Mouse (Mus musculus) cerebellum, postnatal 36 days (tissue): Measurements from ENCODE around the gene Gstt4.
"Not testable (repeated sequence)": the region's sequence is repeated elsewhere in the genome, so short reads cannot be mapped to it uniquely, and the experiment has no call there.

Source experiments
- DNase-seq, 2 experiments: peaks; one replicate each; pipeline ENCODE4 v3.0.0; 2021 to 2022; ENCODE audit warnings: mixed read lengths in 2 of 2

The Gstt4 gene

GRCm38 (mm10) chr10:75822443-75822842 is at the start of gene Gstt4:
Gene Gstt4, minus strand, starts transcription at chr10:75822543.
- no peak for DNase-seq

- no peak for DNase-seq
These were observed 39.2 kb upstream of the Gstt4 start for GRCm38 (mm10) chr10:75861587-75861986.

- peak in 1 of 2 experiments; percentile 26 for DNase-seq
These were observed 38.4 kb upstream of the Gstt4 start for GRCm38 (mm10) chr10:75860746-75861145.

DNA sequence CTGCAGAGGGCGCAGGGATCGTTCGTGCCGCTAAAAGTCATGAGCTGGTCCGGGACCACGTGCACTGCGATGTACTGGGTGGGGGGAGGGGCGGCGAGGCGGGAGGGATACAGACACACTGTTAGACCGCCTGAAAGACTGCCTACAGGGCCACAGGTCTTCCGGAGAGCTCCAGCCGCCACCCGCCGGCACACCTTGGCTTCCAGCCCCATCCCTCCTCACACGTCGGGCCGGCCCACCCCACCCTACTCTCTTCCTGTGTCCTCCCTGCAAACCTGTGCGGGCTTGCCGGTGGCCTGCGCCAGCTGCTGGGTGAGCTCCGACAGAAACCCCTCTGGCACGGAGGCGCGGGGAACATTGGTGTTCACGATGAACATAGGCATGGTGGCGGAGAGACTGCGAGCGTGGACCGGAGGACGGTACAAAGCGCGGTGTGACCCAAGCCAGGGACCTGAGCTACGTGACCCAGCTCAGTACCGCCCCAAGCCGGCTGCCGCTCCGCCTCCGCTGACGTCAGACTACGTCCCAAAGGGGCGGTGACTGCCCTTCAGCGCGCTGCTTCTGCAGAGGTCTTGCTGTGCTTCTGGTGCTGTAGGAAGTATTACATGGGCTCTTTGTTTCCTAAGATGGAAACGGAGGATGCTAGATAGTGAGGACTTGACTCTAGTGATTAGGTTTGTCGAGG is 37.6 kb upstream of the Gstt4 start, which contains the start of gene Mif:
Gene Mif, minus strand, starts transcription at position 455 of the 685 bp plus-strand sequence.
- peak; percentile 82 to 85 for DNase-seq

DNA sequence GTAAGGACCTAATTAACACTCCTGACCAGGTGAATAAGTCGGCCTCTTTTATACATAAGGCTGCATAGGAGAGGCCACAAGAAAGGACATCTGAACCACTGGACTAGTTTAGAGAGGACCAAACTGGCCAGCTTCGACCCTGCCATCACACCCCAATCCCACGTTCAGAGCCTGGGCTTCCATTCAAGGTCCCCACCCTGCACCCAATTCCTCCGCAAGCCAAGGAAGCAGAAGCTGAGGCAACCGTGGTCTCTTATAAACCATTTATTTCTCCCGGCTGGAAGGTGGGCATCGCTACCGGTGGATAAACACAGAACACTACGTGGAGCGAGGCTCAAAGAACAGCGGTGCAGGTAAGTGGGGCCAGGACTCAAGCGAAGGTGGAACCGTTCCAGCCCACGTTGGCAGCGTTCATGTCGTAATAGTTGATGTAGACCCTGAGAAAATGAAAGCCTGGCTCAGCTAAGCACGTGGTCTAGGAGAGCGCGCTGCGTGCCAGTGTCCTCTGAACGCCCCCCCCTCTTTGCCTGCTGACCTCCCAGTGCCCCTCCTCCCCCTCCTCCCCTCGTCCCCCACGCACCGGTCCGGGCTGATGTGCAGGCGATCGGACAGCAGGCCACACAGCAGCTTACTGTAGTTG is 36.9 kb upstream of the Gstt4 start:
- DNase-seq, result peak; percentile 31 to 36

DNA sequence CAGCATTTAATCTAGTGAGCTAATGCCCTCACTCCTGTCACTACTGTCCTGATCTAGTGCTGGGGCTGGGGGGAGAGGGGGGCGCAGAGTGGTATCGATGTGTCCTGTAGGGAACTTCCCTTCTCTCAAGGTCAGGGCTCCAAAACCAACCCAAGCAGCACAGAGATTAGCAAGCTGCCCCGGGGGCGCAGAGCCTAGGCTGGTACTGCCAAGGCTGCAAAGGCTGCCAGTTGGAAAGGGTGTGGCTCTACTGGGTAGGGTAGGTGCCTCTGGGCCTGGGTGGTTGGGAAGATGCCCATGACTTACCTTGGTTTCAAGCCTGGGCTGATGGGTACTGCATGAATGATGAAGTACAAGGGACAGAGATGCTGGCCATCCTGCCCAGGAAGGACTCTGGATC is 35.3 kb upstream of the Gstt4 start:
- no peak for DNase-seq

DNA sequence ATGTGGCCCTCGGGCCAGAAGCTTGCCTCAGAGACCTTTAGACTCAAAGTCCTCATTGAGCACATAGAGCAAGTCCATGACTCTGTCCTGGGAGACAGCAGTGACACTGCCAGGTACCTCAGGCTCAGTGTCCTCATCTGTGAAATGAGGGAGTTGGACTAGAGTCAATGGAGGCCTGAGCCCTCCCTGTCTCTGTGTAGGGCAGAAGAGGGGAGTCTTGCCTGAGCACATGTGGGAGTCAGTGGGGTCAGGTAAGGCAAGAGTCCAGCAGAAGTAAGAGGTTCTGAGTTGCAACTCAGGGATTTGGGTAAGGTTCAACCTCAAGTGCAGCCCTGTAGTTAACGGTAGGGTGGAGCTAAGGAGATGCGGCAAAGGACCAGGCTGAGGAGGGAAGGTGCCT is 34.6 kb upstream of the Gstt4 start:
- no peak for DNase-seq

DNA sequence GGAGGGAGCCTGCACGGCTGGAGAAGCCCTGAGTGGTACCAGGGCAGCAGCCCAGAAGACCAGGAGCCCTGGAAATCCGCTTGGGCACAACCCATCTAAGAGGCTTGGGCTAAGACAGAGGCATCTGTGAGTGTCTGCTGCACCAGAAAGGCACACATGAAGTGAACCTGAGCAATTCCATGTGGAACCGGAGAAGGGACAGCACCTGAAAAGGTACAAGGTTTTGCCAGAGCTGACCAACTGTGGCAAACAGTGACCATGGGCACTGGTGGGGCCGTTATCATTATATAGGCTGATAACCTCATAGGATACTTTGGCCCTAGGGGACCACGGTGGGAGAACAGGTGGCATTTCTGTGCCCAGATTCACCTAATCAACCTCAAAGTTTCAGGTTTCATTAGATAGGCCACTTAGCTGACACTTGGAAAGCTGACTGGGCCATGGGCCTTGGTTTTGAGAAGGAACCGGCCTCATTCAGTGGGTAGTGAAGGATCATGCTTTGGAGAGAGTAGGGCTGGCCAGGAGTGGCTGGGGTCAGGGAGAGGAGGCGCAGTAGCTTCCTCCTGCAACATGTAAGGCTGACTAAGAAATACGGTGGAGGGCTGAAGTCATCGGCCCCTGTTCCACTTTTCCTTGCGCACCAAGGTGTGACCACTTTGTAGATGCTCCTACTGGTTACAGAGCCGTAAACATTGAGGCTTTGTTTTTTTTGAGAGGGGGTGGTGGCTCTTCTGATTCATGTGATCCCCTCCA is 34.0 kb upstream of the Gstt4 start:
- DNase-seq, result no peak

- peak in 1 of 2 experiments; percentile 12 for DNase-seq
These were observed 33.2 kb upstream of the Gstt4 start for GRCm38 (mm10) chr10:75855416-75855981.

GRCm38 (mm10) chr10:75854791-75855190 is 32.4 kb upstream of the Gstt4 start:
- no peak for DNase-seq

DNA sequence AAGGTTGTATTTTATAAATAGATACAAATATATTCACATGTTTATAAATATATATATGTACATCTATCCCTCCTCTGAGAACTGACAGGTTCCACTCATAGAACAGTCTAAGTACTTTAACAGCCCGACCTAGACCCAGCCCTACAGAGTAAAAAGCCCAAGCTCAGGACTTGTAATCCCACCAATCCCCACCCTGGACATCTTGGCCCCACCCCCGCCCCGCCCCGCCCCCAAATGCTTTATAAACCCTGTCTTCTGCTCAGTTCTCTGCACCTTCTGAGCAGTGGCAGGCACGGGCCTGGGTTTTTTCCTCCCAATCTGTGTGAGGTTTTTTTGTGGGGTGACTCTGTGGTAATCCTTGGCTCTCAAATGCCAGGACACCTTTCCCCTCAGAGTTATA is 31.8 kb upstream of the Gstt4 start:
- no peak for DNase-seq

DNA sequence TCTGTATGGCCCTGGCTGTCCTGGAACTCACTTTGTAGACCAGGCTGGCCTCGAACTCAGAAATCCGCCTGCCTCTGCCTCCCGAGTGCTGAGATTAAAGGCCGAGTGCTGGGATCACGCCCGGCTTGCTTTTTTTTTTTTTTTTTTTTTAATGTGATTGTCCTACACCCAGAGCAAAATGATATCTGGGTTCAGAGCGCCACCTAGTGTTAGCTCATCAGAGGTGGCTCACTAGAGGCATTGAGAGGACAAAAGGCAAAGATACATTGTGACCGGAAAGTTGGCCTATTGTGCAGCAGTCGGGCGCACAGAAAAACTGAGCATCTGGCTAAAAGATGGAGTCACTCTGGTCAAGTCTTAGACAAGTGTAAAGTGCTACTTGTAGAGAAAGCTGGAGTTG is 31.1 kb upstream of the Gstt4 start:
- DNase-seq, result peak; percentile 88 to 92

GRCm38 (mm10) chr10:75852539-75853125 is 30.3 kb upstream of the Gstt4 start:
- DNase-seq, result no peak

- DNase-seq, result no peak
These were observed 29.3 kb upstream of the Gstt4 start for GRCm38 (mm10) chr10:75851681-75852080.

- DNase-seq, result no peak
These were observed 28.7 kb upstream of the Gstt4 start for GRCm38 (mm10) chr10:75851076-75851475.

GRCm38 (mm10) chr10:75848382-75848781 is 26.0 kb upstream of the Gstt4 start:
- DNase-seq, result no peak

GRCm38 (mm10) chr10:75845306-75845930 is 23.1 kb upstream of the Gstt4 start:
- DNase-seq, result no peak

- no peak for DNase-seq
These were observed 22.5 kb upstream of the Gstt4 start for GRCm38 (mm10) chr10:75844800-75845199.

DNA sequence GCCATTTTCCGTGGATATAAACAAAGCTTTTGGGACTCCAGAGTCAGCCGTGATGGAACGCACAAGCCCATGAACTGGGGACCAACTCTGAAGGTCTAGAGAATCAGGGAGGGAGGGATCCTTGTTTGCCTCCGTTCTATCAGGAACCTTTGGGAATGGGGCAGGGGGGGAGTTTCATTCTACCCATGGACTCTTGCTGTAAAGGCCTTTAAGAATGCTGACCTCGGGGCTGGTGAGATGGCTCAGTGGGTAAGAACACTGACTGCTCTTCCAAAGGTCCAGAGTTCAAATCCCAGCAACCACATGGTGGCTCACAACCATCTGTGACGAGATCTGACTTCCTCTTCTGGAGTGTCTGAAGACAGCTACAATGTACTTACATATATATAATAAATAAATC is 21.6 kb upstream of the Gstt4 start:
- not testable (repeated sequence) for DNase-seq

DNA sequence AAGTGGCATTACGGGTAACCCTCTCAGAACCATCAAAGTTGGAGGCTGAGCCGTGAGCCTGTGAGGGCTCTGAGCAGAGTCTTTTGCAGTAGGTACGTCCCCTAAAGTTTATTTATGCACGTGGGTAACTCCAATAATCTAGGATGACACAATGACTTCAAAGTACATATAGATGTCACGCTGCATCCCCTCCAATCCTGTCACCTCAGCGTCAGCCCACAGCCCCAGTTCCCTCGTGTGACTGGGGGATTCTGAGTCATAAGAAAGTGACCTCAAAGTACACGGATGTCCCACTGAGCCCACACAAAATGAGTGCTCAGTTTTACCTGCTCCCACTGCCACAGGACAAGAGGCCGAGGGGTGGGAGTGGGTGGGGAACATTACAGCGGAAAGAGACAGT is 16.7 kb upstream of the Gstt4 start:
- no peak for DNase-seq

DNA sequence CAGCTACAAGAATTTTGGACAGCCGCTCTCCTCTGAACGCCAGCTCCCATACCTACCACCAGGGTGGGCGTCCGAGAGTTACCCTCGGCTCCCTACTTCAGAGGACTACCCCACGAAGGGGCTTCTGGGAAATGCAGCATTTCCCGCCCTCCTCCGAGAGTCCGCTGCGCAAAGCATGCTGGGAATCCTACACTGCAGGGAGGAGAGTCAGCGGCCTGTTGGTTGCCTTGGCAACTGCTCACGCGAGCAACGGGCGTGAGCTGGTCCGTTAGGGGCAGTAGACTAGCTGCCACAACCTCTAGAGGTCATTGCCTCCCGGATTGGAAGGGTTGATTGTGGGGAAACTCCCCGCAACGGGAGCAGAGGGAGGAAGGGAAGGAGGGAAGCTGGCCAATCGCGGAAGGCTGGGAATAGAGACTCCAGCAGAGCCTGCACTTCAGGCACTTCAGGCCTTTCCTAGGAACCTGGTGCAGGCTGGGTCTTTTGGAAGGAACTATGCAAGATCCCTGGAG is 15.0 kb upstream of the Gstt4 start, which contains the start of gene Gstt2:
Gene Gstt2, minus strand, starts transcription at position 177 of the 512 bp plus-strand sequence.
- DNase-seq, result peak; percentile 91 to 93
